Mouse (Mus musculus): ENCODE data around the gene Ust. TPM values are rescaled to one million over a fixed set of nuclear protein-coding genes. Genes with fewer than 3 reads are reported as not detected.

Ust gene
- total and polyA plus RNA-seq, 2 experiments from 2014 or later: 8.0 to 14.8 TPM

- no peak overlapping the region for H3K9ac ChIP-seq (replicated peaks; ENCODE audit: low read length)
- H3K36me3 ChIP-seq (ENCODE audit: insufficient read depth, low read length): no peaks in the 10 kb centered on the region
- no peak for TF ChIP-seq CTCF (IDR thresholded peaks at IDR 0.05; ENCODE audit: low read depth)
- H3K4me2 ChIP-seq (ENCODE audit: low read depth, low read length): no peak overlapping the region
- DNase-seq (ENCODE audit: low spot score) (no peak), ATAC-seq (no peak)
- H3K4me1 ChIP-seq (ENCODE audit: insufficient read depth, low read length): no peaks in the 10 kb centered on the region
- H3K9me3 ChIP-seq (ENCODE audit: low read length): no peaks in the 10 kb centered on the region
- H3K27ac ChIP-seq: no peak overlapping the region
- 84% methylated on average over 5 of the region's 5 CpGs for WGBS
- no peak overlapping the region for H3K4me3 ChIP-seq (ENCODE audit: low read length)
- H3K27me3 ChIP-seq (ENCODE audit: insufficient read depth, low read length): no peaks in the 10 kb centered on the region
Observed at GRCm38 (mm10) chr10:8189331-8189981, 329.2 kb downstream of the Ust start.

GRCm38 (mm10) chr10:8185586-8185985 lies 333.0 kb downstream of the Ust start:
- no peak for ATAC-seq
- Histone ChIP-seq H3K36me3 (ENCODE audit: insufficient read depth, low read length) (no peaks in the 10 kb centered on the region), H3K4me2 (ENCODE audit: low read depth, low read length) (no peak overlapping the region), H3K9me3 (ENCODE audit: low read length) (no peaks in the 10 kb centered on the region), H3K4me1 (ENCODE audit: insufficient read depth, low read length) (no peaks in the 10 kb centered on the region), H3K4me3 (ENCODE audit: low read length) (no peak overlapping the region), H3K9ac (replicated peaks; ENCODE audit: low read length) (no peak overlapping the region), H3K27me3 (ENCODE audit: insufficient read depth, low read length) (no peaks in the 10 kb centered on the region), H3K27ac (no peak overlapping the region)
- 92% methylated on average over 4 of the region's 4 CpGs for WGBS
- DNase-seq (ENCODE audit: low spot score): no peak
- TF ChIP-seq CTCF (IDR thresholded peaks at IDR 0.05; ENCODE audit: low read depth): no peak

GRCm38 (mm10) chr10:8184711-8185110 lies 333.9 kb downstream of the Ust start:
- WGBS: 83% methylated on average over 9 of the region's 9 CpGs
- Histone ChIP-seq H3K9me3 (ENCODE audit: low read length) (no peaks in the 10 kb centered on the region), H3K9ac (replicated peaks; ENCODE audit: low read length) (no peak overlapping the region), H3K36me3 (ENCODE audit: insufficient read depth, low read length) (no peaks in the 10 kb centered on the region), H3K4me2 (ENCODE audit: low read depth, low read length) (no peak overlapping the region), H3K27me3 (ENCODE audit: insufficient read depth, low read length) (no peaks in the 10 kb centered on the region), H3K27ac (no peak overlapping the region), H3K4me3 (ENCODE audit: low read length) (no peak overlapping the region), H3K4me1 (ENCODE audit: insufficient read depth, low read length) (no peaks in the 10 kb centered on the region)
- TF ChIP-seq CTCF (IDR thresholded peaks at IDR 0.05; ENCODE audit: low read depth): no peak
- ATAC-seq: no peak
- DNase-seq (ENCODE audit: low spot score): no peak

GRCm38 (mm10) chr10:8183171-8183570 lies 335.5 kb downstream of the Ust start:
- ATAC-seq (no peak), DNase-seq (ENCODE audit: low spot score) (no peak)
- Histone ChIP-seq H3K4me2 (ENCODE audit: low read depth, low read length) (no peak overlapping the region), H3K27me3 (ENCODE audit: insufficient read depth, low read length) (no peaks in the 10 kb centered on the region), H3K4me3 (ENCODE audit: low read length) (no peak overlapping the region), H3K36me3 (ENCODE audit: insufficient read depth, low read length) (no peaks in the 10 kb centered on the region), H3K4me1 (ENCODE audit: insufficient read depth, low read length) (no peaks in the 10 kb centered on the region), H3K9ac (replicated peaks; ENCODE audit: low read length) (no peak overlapping the region), H3K27ac (no peak overlapping the region), H3K9me3 (ENCODE audit: low read length) (no peaks in the 10 kb centered on the region)
- TF ChIP-seq CTCF (IDR thresholded peaks at IDR 0.05; ENCODE audit: low read depth): no peak
- 70% methylated on average over 7 of the region's 7 CpGs for WGBS

GRCm38 (mm10) chr10:8181596-8182185 lies 336.9 kb downstream of the Ust start:
- Histone ChIP-seq H3K27ac (no peak overlapping the region), H3K4me1 (ENCODE audit: insufficient read depth, low read length) (no peaks in the 10 kb centered on the region), H3K4me3 (ENCODE audit: low read length) (no peak overlapping the region), H3K36me3 (ENCODE audit: insufficient read depth, low read length) (no peaks in the 10 kb centered on the region), H3K9ac (replicated peaks; ENCODE audit: low read length) (no peak overlapping the region), H3K4me2 (ENCODE audit: low read depth, low read length) (no peak overlapping the region), H3K9me3 (ENCODE audit: low read length) (no peaks in the 10 kb centered on the region), H3K27me3 (ENCODE audit: insufficient read depth, low read length) (no peaks in the 10 kb centered on the region)
- TF ChIP-seq CTCF (IDR thresholded peaks at IDR 0.05; ENCODE audit: low read depth): no peak
- 67% methylated on average over 4 of the region's 4 CpGs for WGBS
- ATAC-seq: no peak
- DNase-seq (ENCODE audit: low spot score): no peak

GRCm38 (mm10) chr10:8177618-8178017 lies 341.0 kb downstream of the Ust start:
- H3K4me3 ChIP-seq (ENCODE audit: low read length): no peak overlapping the region
- no peaks in the 10 kb centered on the region for H3K27me3 ChIP-seq (ENCODE audit: insufficient read depth, low read length)
- no peak overlapping the region for H3K4me2 ChIP-seq (ENCODE audit: low read depth, low read length)
- H3K9ac ChIP-seq (replicated peaks; ENCODE audit: low read length): no peak overlapping the region
- DNase-seq (ENCODE audit: low spot score): no peak
- H3K4me1 ChIP-seq (ENCODE audit: insufficient read depth, low read length): peaks cover 7% of the 10 kb centered on the region; the same call in 1 of the 2 replicates
- TF ChIP-seq CTCF (IDR thresholded peaks at IDR 0.05; ENCODE audit: low read depth): peak; percentile 40; the same call in 1 of the 2 replicates
- 80% methylated on average over 5 of the region's 5 CpGs for WGBS
- H3K36me3 ChIP-seq (ENCODE audit: insufficient read depth, low read length): no peaks in the 10 kb centered on the region
- no peak for ATAC-seq
- no peak overlapping the region for H3K27ac ChIP-seq
- no peaks in the 10 kb centered on the region for H3K9me3 ChIP-seq (ENCODE audit: low read length)
